Mouse (Mus musculus): ENCODE data around the gene Auts2. TPM values are rescaled to one million over a fixed set of nuclear protein-coding genes. Genes with fewer than 3 reads are reported as not detected.

Auts2 gene
- total RNA-seq, 1 experiment, result 9.9 TPM

- Histone ChIP-seq H3K36me3 (ENCODE audit: control insufficient read depth, insufficient read depth, low read length, poor library complexity, severe bottlenecking) (no peaks in the 10 kb centered on the region), H3K4me3 (ENCODE audit: insufficient read depth in 1 of 2, low read depth in 1 of 2, low read length in 2 of 2, poor library complexity in 1 of 2, severe bottlenecking in 1 of 2) (no peak overlapping the region), H3K27ac (ENCODE audit: insufficient read depth, low read depth, low read length, poor library complexity, severe bottlenecking) (no peak overlapping the region), H3K4me1 (ENCODE audit: control insufficient read depth in 2 of 2, insufficient read depth in 2 of 2, low read length in 2 of 2, poor library complexity in 1 of 2) (no peaks in the 10 kb centered on the region), H3K9me3 (ENCODE audit: control insufficient read depth, insufficient read depth, low read depth, low read length) (no peaks in the 10 kb centered on the region), H3K9ac (ENCODE audit: insufficient read depth, low read depth, low read length, poor library complexity, severe bottlenecking) (no peak overlapping the region)
- in situ Hi-C loops (cut with MboI; ENCODE audit: low sequenced_read_pairs in 2 of 2, unreplicated experiment in 2 of 2), result no loop called here
- TF ChIP-seq HCFC1 (IDR thresholded peaks at IDR 0.05; ENCODE audit: borderline replicate concordance, insufficient read depth, low read length) (no peak), ZC3H11A (IDR thresholded peaks at IDR 0.05; ENCODE audit: borderline replicate concordance, low read depth, low read length) (no peak), ZNF384 (IDR thresholded peaks at IDR 0.05; ENCODE audit: low read depth, low read length) (no peak), MAFK (IDR thresholded peaks at IDR 0.05; ENCODE audit: insufficient read depth, low read depth, low read length) (no peak), CHD2 (IDR thresholded peaks at IDR 0.05; ENCODE audit: low read depth, low read length) (no peak)
- no peak for DNase-seq (ENCODE audit: low read depth, low spot score)
Observed at GRCm38 (mm10) chr5:131711474-131712129, 831.5 kb downstream of the Auts2 start.

- H3K9me3 ChIP-seq (ENCODE audit: control insufficient read depth, insufficient read depth, low read depth, low read length), result no peaks in the 10 kb centered on the region
- no peak overlapping the region for H3K27ac ChIP-seq (ENCODE audit: insufficient read depth, low read depth, low read length, poor library complexity, severe bottlenecking)
- in situ Hi-C loops (cut with MboI; ENCODE audit: low sequenced_read_pairs in 2 of 2, unreplicated experiment in 2 of 2), result no loop called here
- no peak for DNase-seq (ENCODE audit: low read depth, low spot score)
- no peaks in the 10 kb centered on the region for H3K36me3 ChIP-seq (ENCODE audit: control insufficient read depth, insufficient read depth, low read length, poor library complexity, severe bottlenecking)
- no peak overlapping the region for H3K4me3 ChIP-seq (ENCODE audit: insufficient read depth in 1 of 2, low read depth in 1 of 2, low read length in 2 of 2, poor library complexity in 1 of 2, severe bottlenecking in 1 of 2)
- no peak overlapping the region for H3K9ac ChIP-seq (ENCODE audit: insufficient read depth, low read depth, low read length, poor library complexity, severe bottlenecking)
- no peaks in the 10 kb centered on the region for H3K4me1 ChIP-seq (ENCODE audit: control insufficient read depth in 2 of 2, insufficient read depth in 2 of 2, low read length in 2 of 2, poor library complexity in 1 of 2)
- TF ChIP-seq ZC3H11A (IDR thresholded peaks at IDR 0.05; ENCODE audit: borderline replicate concordance, low read depth, low read length), result no peak
- TF ChIP-seq MAFK (IDR thresholded peaks at IDR 0.05; ENCODE audit: insufficient read depth, low read depth, low read length), result no peak
- no peak for TF ChIP-seq CHD2 (IDR thresholded peaks at IDR 0.05; ENCODE audit: low read depth, low read length)
- no peak for TF ChIP-seq HCFC1 (IDR thresholded peaks at IDR 0.05; ENCODE audit: borderline replicate concordance, insufficient read depth, low read length)
- TF ChIP-seq ZNF384 (IDR thresholded peaks at IDR 0.05; ENCODE audit: low read depth, low read length), result no peak
Observed at GRCm38 (mm10) chr5:131710735-131711473, 832.2 kb downstream of the Auts2 start.

GRCm38 (mm10) chr5:131707471-131707870, 835.7 kb downstream of the Auts2 start:
- DNase-seq (ENCODE audit: low read depth, low spot score), result no peak

GRCm38 (mm10) chr5:131703729-131704128, 839.4 kb downstream of the Auts2 start:
- no peaks in the 10 kb centered on the region for H3K36me3 ChIP-seq (ENCODE audit: control insufficient read depth, insufficient read depth, low read length, poor library complexity, severe bottlenecking)
- no peak for DNase-seq (ENCODE audit: low read depth, low spot score)
- H3K9me3 ChIP-seq (ENCODE audit: control insufficient read depth, insufficient read depth, low read depth, low read length), result no peaks in the 10 kb centered on the region
- TF ChIP-seq MAFK (IDR thresholded peaks at IDR 0.05; ENCODE audit: insufficient read depth, low read depth, low read length), result no peak
- no peak for TF ChIP-seq CHD2 (IDR thresholded peaks at IDR 0.05; ENCODE audit: low read depth, low read length)
- TF ChIP-seq ZNF384 (IDR thresholded peaks at IDR 0.05; ENCODE audit: low read depth, low read length), result no peak
- TF ChIP-seq HCFC1 (IDR thresholded peaks at IDR 0.05; ENCODE audit: borderline replicate concordance, insufficient read depth, low read length), result no peak
- no peak for TF ChIP-seq ZC3H11A (IDR thresholded peaks at IDR 0.05; ENCODE audit: borderline replicate concordance, low read depth, low read length)
- H3K27ac ChIP-seq (ENCODE audit: insufficient read depth, low read depth, low read length, poor library complexity, severe bottlenecking), result no peak overlapping the region
- no peak overlapping the region for H3K9ac ChIP-seq (ENCODE audit: insufficient read depth, low read depth, low read length, poor library complexity, severe bottlenecking)
- H3K4me1 ChIP-seq (ENCODE audit: control insufficient read depth in 2 of 2, insufficient read depth in 2 of 2, low read length in 2 of 2, poor library complexity in 1 of 2), result no peaks in the 10 kb centered on the region
- in situ Hi-C loops (cut with MboI; ENCODE audit: low sequenced_read_pairs in 2 of 2, unreplicated experiment in 2 of 2), result no loop called here
- no peak overlapping the region for H3K4me3 ChIP-seq (ENCODE audit: insufficient read depth in 1 of 2, low read depth in 1 of 2, low read length in 2 of 2, poor library complexity in 1 of 2, severe bottlenecking in 1 of 2)

More at GRCm38 (mm10) chr5:131707471-131707870, 835.7 kb downstream of the Auts2 start:
- Histone ChIP-seq H3K27ac (ENCODE audit: insufficient read depth, low read depth, low read length, poor library complexity, severe bottlenecking) (no peak overlapping the region), H3K36me3 (ENCODE audit: control insufficient read depth, insufficient read depth, low read length, poor library complexity, severe bottlenecking) (no peaks in the 10 kb centered on the region), H3K4me1 (ENCODE audit: control insufficient read depth in 2 of 2, insufficient read depth in 2 of 2, low read length in 2 of 2, poor library complexity in 1 of 2) (no peaks in the 10 kb centered on the region), H3K4me3 (ENCODE audit: insufficient read depth in 1 of 2, low read depth in 1 of 2, low read length in 2 of 2, poor library complexity in 1 of 2, severe bottlenecking in 1 of 2) (no peak overlapping the region), H3K9ac (ENCODE audit: insufficient read depth, low read depth, low read length, poor library complexity, severe bottlenecking) (no peak overlapping the region), H3K9me3 (ENCODE audit: control insufficient read depth, insufficient read depth, low read depth, low read length) (no peaks in the 10 kb centered on the region)
- TF ChIP-seq ZNF384 (IDR thresholded peaks at IDR 0.05; ENCODE audit: low read depth, low read length) (no peak), MAFK (IDR thresholded peaks at IDR 0.05; ENCODE audit: insufficient read depth, low read depth, low read length) (no peak), ZC3H11A (IDR thresholded peaks at IDR 0.05; ENCODE audit: borderline replicate concordance, low read depth, low read length) (no peak), HCFC1 (IDR thresholded peaks at IDR 0.05; ENCODE audit: borderline replicate concordance, insufficient read depth, low read length) (no peak), CHD2 (IDR thresholded peaks at IDR 0.05; ENCODE audit: low read depth, low read length) (no peak)
- in situ Hi-C loops (cut with MboI; ENCODE audit: low sequenced_read_pairs in 2 of 2, unreplicated experiment in 2 of 2), result no loop called here
